Mouse (Mus musculus) neural tube, embryonic 14.5 days (tissue): ENCODE measurements around the gene Mnt. TPM values are rescaled to one million over a fixed set of nuclear protein-coding genes. Genes with fewer than 3 reads are reported as not detected.

ENCODE experiments used
- ATAC-seq: fragments of 200-750 bp; cut with Nextera tagmentation; 2 replicates; pipeline ENCODE4 v1.8.0; 2017; ENCODE audit warnings: low read depth, mild to moderate bottlenecking, moderate TSS enrichment, moderate library complexity
- H3K27ac ChIP-seq: fragments of 300-500 bp; sonication (generic); 2 replicates; pipeline ENCODE4 v1.5.1; 2014; ENCODE audit warnings: low read depth, mild to moderate bottlenecking, control low read depth, low read length, moderate library complexity, mixed read lengths
- H3K27me3 ChIP-seq: fragments of 300-500 bp; sonication (generic); 2 replicates; pipeline ENCODE4 v1.6.1; 2014; ENCODE audit warnings: low read length; ENCODE audit not compliant: control insufficient read depth, insufficient read depth
- H3K36me3 ChIP-seq: fragments of 300-500 bp; sonication (generic); 2 replicates; pipeline ENCODE4 v1.6.1; 2014; ENCODE audit warnings: low read length, mixed read lengths; ENCODE audit not compliant: control insufficient read depth, insufficient read depth
- H3K4me1 ChIP-seq: fragments of 300-500 bp; sonication (generic); 2 replicates; pipeline ENCODE4 v1.6.1; 2014; ENCODE audit warnings: low read length; ENCODE audit not compliant: control insufficient read depth, insufficient read depth
- H3K4me2 ChIP-seq: fragments of 300-500 bp; sonication (generic); 2 replicates; pipeline ENCODE4 v1.6.1; 2014; ENCODE audit warnings: mild to moderate bottlenecking, low read depth, low read length, control low read depth
- H3K4me3 ChIP-seq: fragments of 300-500 bp; sonication (generic); 2 replicates; pipeline ENCODE4 v1.5.1; 2014; ENCODE audit warnings: low read depth, low read length, control low read depth, mixed read lengths
- H3K9ac ChIP-seq: fragments of 300-500 bp; sonication (generic); replicated peaks from 2 replicates; pipeline ENCODE4 v1.6.1; 2014; ENCODE audit warnings: low read depth, mild to moderate bottlenecking, control low read depth, low read length, mixed read lengths
- H3K9me3 ChIP-seq: fragments of 300-500 bp; sonication (generic); 2 replicates; pipeline ENCODE4 v1.6.1; 2016; ENCODE audit warnings: low read length; ENCODE audit not compliant: control insufficient read depth
- WGBS: fragments of 180-500 bp; shearing (Covaris S2); extraction: QIAGEN DNeasy Blood & Tissue Kit; methylation state at CpG from one replicate; pipeline ENCODE4 v1.1.7; 2014; 5-methylcytosine and 5-hydroxymethylcytosine counted together
- polyA plus RNA-seq: library from polyadenylated mRNA; unstranded; fragments of >200 nt; fragmentation: Nextera tagmentation; extraction: Ambion mirVana; gene quantifications from 2 replicates; pipeline ENCODE4 v1.2.1, GENCODE M21; 2014

Mnt gene
- polyA plus RNA-seq, 1 experiment from 2014 or later, result 7.6 TPM

DNA sequence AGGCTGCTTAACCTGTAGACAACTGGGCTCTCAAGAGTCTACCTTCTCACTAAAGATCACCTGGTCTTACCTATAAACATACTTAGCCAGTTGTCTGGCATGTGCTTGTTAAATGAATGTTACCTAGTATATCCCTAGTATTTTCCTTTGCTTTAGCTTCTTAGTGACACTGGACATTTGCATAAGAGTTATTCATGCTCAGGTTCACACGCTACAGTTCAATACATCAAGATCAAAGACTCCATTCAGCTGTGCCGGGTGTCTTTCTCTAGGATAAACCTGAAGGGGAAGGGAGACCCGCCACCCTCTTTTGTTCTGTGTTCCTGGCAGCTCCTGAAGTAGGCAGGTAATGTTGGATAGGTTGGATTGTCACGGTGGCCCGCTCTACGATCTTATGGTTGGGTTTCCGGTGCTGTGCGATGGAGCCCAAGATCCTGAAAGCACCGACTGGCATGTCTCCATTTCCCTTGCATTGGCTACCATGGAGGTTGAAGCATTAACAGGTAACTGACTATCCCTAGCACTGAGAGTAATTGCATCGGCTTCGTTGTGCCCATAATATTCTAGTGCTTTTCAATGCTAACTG is 1.7 kb upstream of the Mnt start:
- Histone ChIP-seq H3K27ac (no peak overlapping the region), H3K4me1 (peaks cover 21% of the 10 kb centered on the region), H3K36me3 (no peaks in the 10 kb centered on the region), H3K9ac (no peak overlapping the region), H3K9me3 (no peaks in the 10 kb centered on the region), H3K4me2 (peak overlapping the region; percentile 76), H3K27me3 (no peaks in the 10 kb centered on the region), H3K4me3 (no peak overlapping the region)
- WGBS, result 13% methylated on average over 11 of the region's 11 CpGs
- no peak for ATAC-seq

DNA sequence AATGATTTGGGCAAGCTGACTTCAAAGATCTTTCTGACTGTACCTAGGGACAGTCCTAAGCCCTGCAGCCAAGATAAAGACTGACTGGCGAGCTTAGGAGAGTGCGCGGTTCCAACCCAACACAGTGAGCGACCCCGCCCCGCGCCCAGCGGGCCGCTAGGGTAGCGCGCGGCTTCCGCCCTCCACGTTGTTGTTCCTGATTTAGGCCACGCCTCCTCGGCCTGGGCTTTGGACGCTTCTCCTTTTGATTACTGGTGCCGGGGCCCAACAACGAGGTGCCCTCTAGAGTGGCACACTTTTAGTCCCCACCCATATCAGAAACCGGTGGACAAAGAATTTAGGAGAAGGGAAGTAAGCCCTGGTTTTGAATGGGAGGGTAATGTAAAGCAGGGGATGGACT is 908 bp upstream of the Mnt start:
- Histone ChIP-seq H3K27me3 (no peaks in the 10 kb centered on the region), H3K4me1 (peaks cover 21% of the 10 kb centered on the region), H3K4me2 (peak overlapping the region; percentile 76), H3K4me3 (peak overlapping the region; percentile 96), H3K36me3 (no peaks in the 10 kb centered on the region), H3K9me3 (no peaks in the 10 kb centered on the region), H3K9ac (peak overlapping the region; percentile 95; the same call in 1 of the 2 replicates), H3K27ac (peak overlapping the region; percentile 95)
- under 1% methylated on average over 20 of the region's 20 CpGs for WGBS
- peak; percentile 44 for ATAC-seq

DNA sequence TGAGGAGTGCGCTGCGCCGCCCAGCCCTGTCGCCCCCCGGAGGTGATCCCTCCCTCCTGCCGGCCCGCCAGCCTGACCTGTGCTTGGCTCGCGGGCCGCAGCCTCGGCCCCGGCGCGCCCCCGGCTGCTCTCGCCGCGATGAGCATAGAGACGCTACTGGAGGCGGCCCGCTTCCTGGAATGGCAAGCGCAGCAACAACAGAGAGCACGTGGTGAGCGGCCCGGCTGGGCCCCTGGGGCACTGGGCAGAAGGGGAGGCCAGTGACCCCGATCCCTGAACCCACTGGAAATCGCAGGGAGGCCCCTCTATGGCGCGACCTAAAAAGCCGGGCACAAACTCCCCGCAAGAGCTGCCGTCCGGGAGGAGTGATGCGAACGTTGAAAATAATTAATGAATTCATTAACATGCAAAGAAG is 478 bp downstream of the Mnt start:
- peak overlapping the region; percentile 95 for H3K9ac ChIP-seq
- peak overlapping the region; percentile 76 for H3K4me2 ChIP-seq
- H3K27ac ChIP-seq, result peak overlapping the region; percentile 95
- no peaks in the 10 kb centered on the region for H3K9me3 ChIP-seq
- peak; percentile 0; the same call in 1 of the 2 replicates for ATAC-seq
- H3K4me1 ChIP-seq, result peaks cover 21% of the 10 kb centered on the region
- WGBS, result 0% methylated on average over 35 of the region's 35 CpGs
- H3K27me3 ChIP-seq, result no peaks in the 10 kb centered on the region
- peak overlapping the region; percentile 96 for H3K4me3 ChIP-seq
- no peaks in the 10 kb centered on the region for H3K36me3 ChIP-seq

DNA sequence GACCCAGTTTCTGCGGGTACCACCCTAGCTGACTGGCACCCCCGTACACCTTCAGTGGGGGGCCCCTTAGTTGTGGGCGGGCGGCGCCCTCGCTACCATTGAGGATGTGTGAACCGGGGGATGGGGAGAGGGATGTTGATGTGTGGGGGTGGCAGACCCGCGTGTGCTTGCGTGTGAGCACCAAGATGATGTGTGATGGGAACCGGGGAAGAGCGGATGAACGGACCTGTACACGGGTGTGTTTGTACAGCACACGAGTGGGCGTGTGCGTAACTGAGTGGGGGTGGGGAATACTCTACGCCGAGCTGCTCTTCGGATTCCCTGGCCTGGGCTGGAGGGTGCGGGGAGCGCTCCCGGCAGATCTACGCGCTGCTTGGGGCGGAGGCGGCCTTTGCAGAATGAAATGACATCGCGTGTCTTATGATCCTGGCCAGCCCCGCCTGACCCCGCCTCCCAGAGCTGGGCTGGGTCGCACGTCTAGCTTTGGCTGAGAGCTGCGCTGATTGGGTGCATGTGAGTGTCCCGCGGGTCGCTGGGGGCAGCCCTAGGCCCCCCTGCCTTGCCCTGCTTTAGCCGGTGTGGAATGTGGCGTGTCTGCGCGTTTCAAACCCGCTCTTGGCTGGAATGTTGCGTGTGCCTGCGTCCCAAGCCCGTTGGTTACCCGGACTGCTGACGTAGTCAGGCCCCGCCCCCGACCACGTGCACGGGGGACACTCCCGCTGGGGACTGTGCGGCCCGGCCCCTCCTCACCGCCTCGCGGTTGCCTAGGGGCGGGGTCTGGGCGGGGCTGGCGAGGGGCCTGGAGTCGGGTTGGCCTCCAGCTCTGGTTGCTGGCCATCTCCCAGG is 1.1 kb downstream of the Mnt start:
- Histone ChIP-seq H3K4me1 (peaks cover 24% of the 10 kb centered on the region), H3K27ac (peak overlapping the region; percentile 95), H3K4me2 (peak overlapping the region; percentile 76), H3K27me3 (no peaks in the 10 kb centered on the region), H3K9ac (peak overlapping the region; percentile 95), H3K36me3 (no peaks in the 10 kb centered on the region), H3K4me3 (peak overlapping the region; percentile 96), H3K9me3 (no peaks in the 10 kb centered on the region)
- peak; percentile 68 for ATAC-seq
- under 1% methylated on average over 59 of the region's 61 CpGs for WGBS

DNA sequence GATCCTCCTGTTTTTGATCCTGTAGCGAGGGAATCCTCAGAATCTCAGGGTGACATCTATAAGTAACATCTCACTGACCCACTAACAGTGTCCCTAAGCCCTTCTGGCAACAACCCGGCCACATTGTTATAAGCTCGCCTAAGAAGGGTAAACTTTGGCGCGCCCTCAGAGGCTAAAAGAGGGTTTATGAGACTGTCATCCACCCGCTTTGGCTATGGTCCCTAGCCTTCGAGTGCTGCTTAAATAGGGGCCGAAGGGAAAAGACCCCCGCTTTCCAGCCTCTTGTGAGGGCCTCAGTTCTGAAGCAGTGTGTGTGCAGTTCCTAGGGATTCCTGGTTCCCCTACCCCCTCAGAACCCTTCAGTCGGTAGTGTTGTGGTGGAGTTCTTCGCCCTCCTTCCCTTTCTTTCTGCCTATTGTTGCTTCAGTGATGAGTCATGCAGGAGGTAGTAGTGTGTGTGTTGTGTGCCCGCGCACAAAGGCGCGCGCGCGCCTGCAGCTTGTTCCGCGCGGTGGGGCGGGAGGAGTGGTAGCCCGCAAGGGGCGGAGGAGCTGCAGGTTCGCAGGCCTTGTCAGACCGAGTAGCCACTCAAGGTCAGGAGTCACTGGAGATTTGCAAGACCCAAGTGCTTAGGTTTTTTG is 1.9 kb downstream of the Mnt start:
- peak overlapping the region; percentile 95 for H3K27ac ChIP-seq
- no peaks in the 10 kb centered on the region for H3K27me3 ChIP-seq
- H3K9ac ChIP-seq, result peak overlapping the region; percentile 95
- WGBS, result 0% methylated on average over 26 of the region's 26 CpGs
- H3K9me3 ChIP-seq, result no peaks in the 10 kb centered on the region
- no peaks in the 10 kb centered on the region for H3K36me3 ChIP-seq
- peak overlapping the region; percentile 76 for H3K4me2 ChIP-seq
- H3K4me3 ChIP-seq, result peak overlapping the region; percentile 96
- no peak for ATAC-seq
- peaks cover 31% of the 10 kb centered on the region for H3K4me1 ChIP-seq

DNA sequence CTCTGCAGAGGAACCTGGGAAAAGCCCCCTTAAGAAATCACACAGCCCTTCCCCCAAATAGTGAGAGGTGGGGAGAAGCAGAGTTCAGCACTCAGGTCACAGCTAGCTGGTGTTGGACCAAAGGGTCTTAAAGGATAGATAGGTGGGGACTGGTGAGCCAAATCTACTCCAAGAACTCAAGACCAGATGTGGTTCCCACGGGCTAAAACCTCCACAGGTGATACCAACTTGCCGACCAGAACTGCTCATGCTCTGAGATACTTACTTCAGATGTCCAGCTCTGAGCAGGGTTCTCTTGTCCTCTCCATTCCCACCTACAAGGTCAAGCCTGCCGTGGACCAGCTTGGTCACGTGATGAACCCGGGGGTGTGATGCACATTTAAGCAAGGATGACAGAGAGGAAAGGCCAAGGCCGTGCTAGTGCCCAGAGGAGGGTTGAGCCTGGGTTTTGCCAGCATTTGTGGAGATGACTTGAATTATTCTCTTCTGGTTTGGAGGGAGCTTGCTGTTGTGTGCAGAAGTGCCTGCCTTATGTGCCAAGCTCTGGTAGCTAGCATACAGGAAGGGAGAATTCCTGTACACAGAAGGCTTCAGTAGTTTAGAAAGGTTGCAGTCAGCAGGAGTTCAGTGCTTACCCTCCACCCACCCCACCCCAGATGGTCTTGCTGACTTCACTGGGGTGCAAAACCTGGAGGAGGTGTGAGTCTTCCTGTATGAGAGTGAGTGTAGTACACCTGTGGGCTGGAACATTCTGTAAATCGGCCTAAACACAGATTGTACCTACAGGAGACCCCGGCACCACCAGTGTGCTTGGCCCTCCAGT is 3.0 kb downstream of the Mnt start:
- peak overlapping the region; percentile 96; the same call in 1 of the 2 replicates for H3K4me3 ChIP-seq
- no peaks in the 10 kb centered on the region for H3K27me3 ChIP-seq
- H3K9me3 ChIP-seq, result no peaks in the 10 kb centered on the region
- peaks cover 34% of the 10 kb centered on the region for H3K4me1 ChIP-seq
- WGBS, result 85% methylated on average over 8 of the region's 8 CpGs
- H3K27ac ChIP-seq, result no peak overlapping the region
- H3K9ac ChIP-seq, result no peak overlapping the region
- H3K4me2 ChIP-seq, result peak overlapping the region; percentile 76
- H3K36me3 ChIP-seq, result no peaks in the 10 kb centered on the region
- ATAC-seq, result no peak

DNA sequence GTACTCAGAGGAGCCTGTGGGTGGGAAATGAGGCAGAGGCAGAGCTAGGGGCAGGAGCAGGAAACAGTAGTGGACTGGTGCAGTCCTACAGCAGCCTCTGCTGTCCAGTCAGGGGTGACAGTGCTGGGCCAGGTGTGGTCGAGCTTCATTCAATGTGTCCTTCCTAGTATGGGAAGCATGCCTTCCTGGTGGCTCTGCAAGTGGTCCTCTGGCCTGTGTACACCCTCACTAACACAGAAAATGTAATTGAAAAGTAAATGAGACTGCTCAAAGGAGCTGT is 3.6 kb downstream of the Mnt start:
- no peaks in the 10 kb centered on the region for H3K9me3 ChIP-seq
- 75% methylated on average over 1 of the region's 1 CpGs for WGBS
- no peak for ATAC-seq
- no peaks in the 10 kb centered on the region for H3K36me3 ChIP-seq
- no peak overlapping the region for H3K27ac ChIP-seq
- peaks cover 29% of the 10 kb centered on the region for H3K4me1 ChIP-seq
- no peak overlapping the region for H3K9ac ChIP-seq
- H3K4me2 ChIP-seq, result no peak overlapping the region
- H3K27me3 ChIP-seq, result no peaks in the 10 kb centered on the region
- H3K4me3 ChIP-seq, result no peak overlapping the region

DNA sequence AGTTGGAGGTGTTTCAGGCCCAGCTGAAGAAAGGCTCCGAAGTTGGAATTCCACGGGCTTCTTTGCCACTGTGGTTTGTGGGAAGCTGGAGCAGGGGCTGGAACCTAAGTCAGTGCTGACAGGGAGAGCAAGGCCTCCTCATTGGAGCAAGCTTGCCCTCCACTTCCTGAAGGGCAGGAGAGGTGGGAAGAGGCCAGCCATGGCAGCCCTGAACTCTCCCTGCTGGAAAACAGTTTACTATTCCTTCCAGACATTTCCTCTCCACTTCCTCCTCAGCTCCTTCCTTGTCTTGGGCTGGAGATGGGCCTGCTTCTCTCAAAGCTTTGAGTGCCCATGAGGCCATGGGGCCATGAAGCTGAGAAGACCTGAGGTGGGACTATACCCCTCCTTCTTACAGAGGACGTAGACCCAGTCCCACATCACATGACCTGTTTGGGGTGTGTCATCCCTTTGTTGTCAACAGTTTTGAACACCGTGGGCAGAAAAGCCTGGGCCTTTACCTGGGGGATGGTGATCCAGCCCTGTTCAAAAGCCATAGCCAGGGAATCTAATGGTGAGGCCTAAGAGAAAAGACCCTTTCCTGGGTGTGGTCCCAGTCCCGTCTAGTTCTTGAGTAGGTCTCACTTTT is 4.0 kb downstream of the Mnt start:
- H3K27me3 ChIP-seq, result no peaks in the 10 kb centered on the region
- H3K4me1 ChIP-seq, result peaks cover 29% of the 10 kb centered on the region
- H3K9ac ChIP-seq, result no peak overlapping the region
- H3K36me3 ChIP-seq, result no peaks in the 10 kb centered on the region
- no peak overlapping the region for H3K4me3 ChIP-seq
- H3K27ac ChIP-seq, result no peak overlapping the region
- H3K9me3 ChIP-seq, result no peaks in the 10 kb centered on the region
- 58% methylated on average over 5 of the region's 5 CpGs for WGBS
- ATAC-seq, result no peak
- no peak overlapping the region for H3K4me2 ChIP-seq
